Mouse (Mus musculus): ENCODE results near the gene Kctd10.

Kctd10 gene

DNA sequence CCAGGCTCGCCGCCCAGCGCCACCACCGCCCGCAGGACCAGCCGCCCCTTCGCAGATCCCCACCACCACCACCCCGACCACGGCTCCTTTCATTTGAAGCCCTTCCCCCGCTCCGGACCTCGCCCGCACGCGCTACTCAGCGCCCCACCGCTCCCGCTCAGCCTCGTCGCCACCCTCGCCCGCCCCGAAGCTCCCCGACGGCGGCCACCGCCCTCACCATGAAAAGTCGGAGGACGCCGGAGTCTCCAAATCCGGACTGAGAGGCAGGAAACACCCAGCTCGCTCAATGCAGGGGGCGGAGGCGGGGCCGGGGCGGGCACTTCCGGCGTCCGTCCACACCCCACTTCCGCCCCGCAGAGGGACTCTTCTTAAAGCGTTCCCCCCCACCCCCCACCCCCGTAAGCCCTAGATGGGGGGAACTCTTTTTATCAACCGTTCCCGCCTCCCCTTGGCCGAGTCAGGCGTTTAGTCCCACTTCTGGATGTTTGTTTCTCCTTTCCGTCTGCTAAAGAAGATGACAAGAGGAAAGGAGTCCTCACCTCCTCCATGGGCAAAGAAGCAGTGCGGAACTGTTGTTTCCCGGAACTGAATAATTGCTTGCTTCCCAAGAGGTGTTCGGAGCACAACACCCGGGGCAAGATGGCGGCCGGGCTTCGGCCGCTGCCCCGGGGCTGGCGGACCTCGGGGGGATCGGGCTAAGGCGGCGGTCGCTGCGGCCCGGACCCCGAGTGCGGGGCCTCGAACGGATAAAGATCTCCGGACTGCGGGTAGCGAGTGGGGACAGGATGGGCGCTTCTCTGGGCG lies at the start of gene Kctd10, which contains the start of gene Ube3b:
Gene Kctd10 (minus strand): TSS at position 300 of the 804 bp plus-strand sequence.
Gene Ube3b (plus strand): TSS at position 399 of the 804 bp plus-strand sequence.
- DNase-seq: peak; percentile 96

DNA sequence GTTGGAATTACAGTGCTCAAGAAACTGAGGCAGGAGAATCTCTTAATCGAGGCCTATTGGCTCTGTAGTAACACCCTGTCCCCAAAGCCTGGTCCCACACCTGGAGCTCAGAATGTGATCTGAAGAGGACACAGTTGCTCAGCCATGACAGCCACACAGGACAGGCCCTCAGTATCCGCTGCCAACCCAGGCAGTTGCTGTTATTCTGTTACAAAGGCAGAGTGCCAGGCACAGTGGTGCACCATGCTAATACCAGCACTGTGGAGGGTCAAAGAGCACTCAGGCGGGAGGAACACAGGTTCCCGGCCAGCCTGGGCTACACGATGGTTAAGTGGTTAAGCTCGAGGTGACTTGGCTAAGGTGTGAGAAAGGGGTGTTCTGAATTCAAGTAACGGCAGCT lies 49.5 kb upstream of the Kctd10 start:
- DNase-seq: no peak

- no peak for DNase-seq
Measured at GRCm38 (mm10) chr5:114428621-114429020, 48.3 kb upstream of the Kctd10 start.

- no peak for DNase-seq
Measured at GRCm38 (mm10) chr5:114426732-114427131, 46.4 kb upstream of the Kctd10 start.

GRCm38 (mm10) chr5:114423961-114424360 lies 43.7 kb upstream of the Kctd10 start:
- DNase-seq: no peak

GRCm38 (mm10) chr5:114422591-114422990 lies 42.3 kb upstream of the Kctd10 start:
- DNase-seq: no peak

- DNase-seq: no peak
Measured at GRCm38 (mm10) chr5:114421561-114422298, 41.4 kb upstream of the Kctd10 start.

DNA sequence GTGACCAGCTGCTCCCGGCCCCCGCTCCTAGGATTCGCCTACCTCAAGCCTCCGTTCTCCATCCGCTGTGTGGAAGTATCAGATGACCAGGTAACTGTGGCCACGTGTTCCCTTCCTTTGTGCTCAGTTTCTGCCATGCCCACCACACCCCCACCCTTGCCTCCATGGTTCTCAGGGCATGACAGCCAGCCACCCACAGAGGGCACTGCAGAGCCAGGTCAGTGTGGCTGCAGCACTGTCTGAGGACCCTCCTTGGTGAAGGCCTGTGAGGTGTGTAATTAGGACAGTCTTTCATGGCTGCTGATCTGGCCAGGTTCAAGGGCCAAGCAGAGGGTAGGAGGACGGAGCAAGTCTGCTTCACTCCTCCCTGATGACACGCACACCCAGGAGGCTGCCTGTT lies 38.2 kb upstream of the Kctd10 start:
- DNase-seq: no peak

DNA sequence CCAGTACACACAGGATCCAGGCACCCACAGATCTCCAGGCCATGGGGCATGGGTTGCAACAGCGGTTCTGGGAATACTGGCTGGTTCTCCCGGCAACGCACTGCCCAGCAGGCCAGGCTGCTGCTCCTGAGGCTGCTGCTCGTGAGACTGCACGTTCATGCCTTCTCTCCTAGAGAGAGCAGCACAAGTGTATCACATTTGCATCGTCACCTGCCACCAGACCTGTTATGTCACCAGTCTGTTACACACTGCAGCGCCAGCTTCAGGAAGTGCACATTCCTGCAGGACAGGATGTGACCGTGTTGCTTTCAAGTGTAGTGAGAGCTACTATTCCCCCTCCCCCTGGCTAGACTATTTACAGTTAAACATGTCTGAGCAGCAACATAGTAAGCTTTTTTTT lies 36.5 kb upstream of the Kctd10 start:
- DNase-seq: no peak

DNA sequence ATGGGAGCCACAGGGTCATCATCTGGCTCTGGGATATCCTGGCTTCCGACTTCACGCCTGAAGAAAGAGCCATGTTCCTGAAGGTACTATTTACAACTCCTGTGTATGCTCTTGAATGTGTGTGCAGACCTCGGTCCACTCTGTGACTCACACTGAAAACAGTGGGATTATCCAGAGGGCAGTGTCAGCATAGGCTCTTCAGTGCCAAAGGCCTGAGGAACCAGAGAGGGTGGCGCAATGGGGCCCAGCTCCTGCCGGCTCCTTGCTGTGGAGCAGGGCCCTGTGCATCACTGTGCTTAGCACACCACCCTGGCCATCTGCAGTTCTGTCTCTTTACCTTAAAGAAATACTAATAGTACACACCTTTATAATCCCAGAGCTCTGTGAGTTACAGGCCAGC lies 35.3 kb upstream of the Kctd10 start:
- no peak for DNase-seq

GRCm38 (mm10) chr5:114413067-114413735 lies 32.9 kb upstream of the Kctd10 start:
- DNase-seq: peak; percentile 26

GRCm38 (mm10) chr5:114412361-114412998 lies 32.2 kb upstream of the Kctd10 start:
- DNase-seq: no peak

GRCm38 (mm10) chr5:114410429-114410828 lies 30.1 kb upstream of the Kctd10 start:
- DNase-seq: no peak

DNA sequence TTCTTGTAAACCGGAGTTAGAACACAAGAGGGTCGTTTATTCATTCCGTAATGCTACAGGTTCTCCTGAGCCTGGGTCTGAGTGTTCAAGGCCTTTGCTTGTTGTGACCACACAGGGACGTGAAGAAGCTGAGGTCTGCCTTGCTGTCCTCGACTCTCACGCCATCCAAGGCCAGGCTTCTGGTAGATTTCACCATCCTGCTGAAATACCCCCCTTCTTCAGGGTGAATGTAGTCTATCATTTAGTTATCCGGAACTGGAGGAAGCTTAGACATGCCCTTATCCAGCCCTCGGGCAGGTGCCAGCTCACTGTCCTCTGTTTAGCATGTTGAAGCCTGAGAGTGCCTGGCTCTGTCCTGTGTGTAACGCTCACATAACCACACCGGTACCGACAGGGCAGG lies 28.5 kb upstream of the Kctd10 start:
- no peak for DNase-seq

DNA sequence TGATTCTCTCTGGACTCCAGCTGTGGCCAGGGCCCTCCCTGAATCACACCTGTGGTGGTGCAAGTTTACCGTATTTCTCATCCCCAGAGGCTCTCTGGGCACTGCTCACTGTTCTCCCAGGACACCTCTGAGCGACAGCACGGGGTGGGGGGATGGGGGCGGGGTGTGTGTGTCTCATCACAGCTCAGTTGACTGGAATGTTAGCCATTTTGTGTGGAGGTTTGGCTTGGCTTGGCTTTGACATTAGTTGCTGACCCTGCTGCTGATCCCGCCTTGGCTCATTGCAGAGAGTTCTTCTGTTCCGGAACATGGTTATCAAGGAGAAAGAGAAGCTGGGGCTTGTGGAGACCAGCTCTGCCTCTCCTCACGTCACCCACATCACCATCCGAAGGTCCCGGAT lies 27.5 kb upstream of the Kctd10 start:
- DNase-seq: no peak

GRCm38 (mm10) chr5:114407269-114407668 lies 27.0 kb upstream of the Kctd10 start:
- DNase-seq: no peak

DNA sequence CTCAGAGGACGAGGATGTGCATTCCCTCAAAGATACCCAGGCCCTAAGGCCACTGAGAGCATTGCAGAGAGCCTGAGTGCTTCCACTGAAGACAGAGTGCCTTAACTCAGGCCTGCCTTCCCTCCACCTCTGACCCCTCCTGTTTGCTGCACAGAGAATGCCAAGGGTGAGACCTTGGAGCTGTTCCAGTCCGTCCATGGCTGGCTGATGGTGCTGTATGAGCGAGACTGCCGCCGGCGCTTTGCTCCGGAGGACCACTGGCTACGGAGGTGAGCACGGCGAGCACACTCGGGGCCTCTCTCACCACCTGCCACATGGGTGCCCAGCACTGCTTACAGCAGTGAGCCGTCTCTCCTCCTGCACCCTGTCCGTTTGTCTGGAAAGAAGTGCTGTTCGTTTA lies 26.3 kb upstream of the Kctd10 start:
- no peak for DNase-seq

GRCm38 (mm10) chr5:114393169-114393568 lies 12.9 kb upstream of the Kctd10 start:
- DNase-seq: no peak

DNA sequence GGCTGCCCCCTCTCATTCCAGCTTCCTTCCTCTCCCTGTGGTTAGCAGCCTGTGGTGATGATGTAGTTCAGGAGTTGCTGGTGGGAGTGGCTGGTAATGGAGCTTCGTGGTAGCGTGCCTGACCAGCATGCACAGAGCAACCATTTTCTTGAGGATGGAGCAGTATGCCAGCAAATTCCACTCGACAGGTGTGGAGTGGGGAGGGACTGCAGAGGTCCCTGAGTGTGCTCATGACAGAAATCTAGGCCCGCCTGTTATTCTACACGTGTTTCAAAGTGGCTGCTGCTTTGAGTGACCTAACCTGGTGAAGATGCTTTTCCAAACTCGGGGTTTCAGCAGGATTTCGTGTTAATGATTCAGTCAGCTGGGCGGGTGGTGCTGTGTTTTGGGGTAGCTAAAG lies 4.1 kb upstream of the Kctd10 start:
- no peak for DNase-seq

- DNase-seq: peak; percentile 63
Measured at GRCm38 (mm10) chr5:114383184-114383904, 3.0 kb upstream of the Kctd10 start.

GRCm38 (mm10) chr5:114381013-114381351 lies 674 bp upstream of the Kctd10 start:
- DNase-seq: peak; percentile 45

DNA sequence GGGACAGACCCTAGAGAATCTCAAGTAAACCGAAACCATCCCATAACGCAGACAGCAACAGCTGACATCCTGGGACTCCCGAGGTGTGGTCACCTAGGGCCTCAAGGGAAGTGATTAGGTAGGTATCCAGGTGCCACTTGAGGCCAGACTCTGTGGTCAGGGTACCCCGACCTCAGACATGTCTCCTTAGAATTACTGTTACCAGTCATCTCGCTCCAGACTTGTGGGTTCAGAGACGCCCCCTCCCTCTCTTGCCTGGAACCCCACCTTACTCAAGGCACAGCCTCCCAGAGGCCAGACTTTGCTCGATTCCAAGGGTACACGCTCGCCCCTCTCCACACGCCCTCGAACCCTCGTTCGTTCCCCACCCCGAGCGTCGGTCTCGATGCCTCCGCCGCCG lies 545 bp downstream of the Kctd10 start:
- DNase-seq: no peak

GRCm38 (mm10) chr5:114378936-114379335 lies 1.4 kb downstream of the Kctd10 start:
- DNase-seq: no peak

Measured in liver (tissue).